Mouse (Mus musculus) left cerebral cortex, postnatal 14 days (tissue): Measurements from ENCODE around the gene Aldh18a1. TPM values are rescaled to one million over a fixed set of nuclear protein-coding genes. Genes with fewer than 3 reads are reported as not detected.
A peak's percentile ranks its signal among the peaks of the same experiment; 100 is the strongest.
"Not testable (repeated sequence)": the region's sequence is repeated elsewhere in the genome, so short reads cannot be mapped to it uniquely, and the experiment has no call there.

Source experiments
- DNase-seq, 2 experiments: peaks; one replicate each; pipeline ENCODE4 v3.0.0; 2021 to 2022; ENCODE audit warnings: low spot score in 2 of 2, mixed read lengths in 1 of 2
- intact Hi-C: fragments of 180-260 bp; cut with DNase I; formaldehyde crosslinking; loops from one replicate; pipeline ENCODE4 v1.15.1; 2025
- long read RNA-seq, 2 experiments: library from polyadenylated mRNA; stranded (forward); transcript quantifications; one replicate each; pipeline ENCODE4 v2.0.0; 2021
- total RNA-seq, 2 experiments: library from RNA; stranded (reverse); gene quantifications; 2 replicates each; pipeline ENCODE4 v1.2.3; 2021

Aldh18a1 gene
- 10 to 100 TPM; 30.0 to 33.7 TPM for total RNA-seq
- long read RNA-seq, experiment 1, transcript Aldh18a1-201 (19 exons, 3,527 nt): major isoform, 21 of 36 reads
- long read RNA-seq, experiment 1, partial matches to known transcripts: 1 of 36 reads
- long read RNA-seq, experiment 1, other reads (novel, unspliced or antisense): 9 of 36 reads
- long read RNA-seq, experiment 2, transcript Aldh18a1-201 (19 exons, 3,527 nt): major isoform, 20 of 29 reads
- long read RNA-seq, experiment 2, partial matches to known transcripts: 1 of 29 reads
- long read RNA-seq, experiment 2, other reads (novel, unspliced or antisense): 7 of 29 reads

DNA sequence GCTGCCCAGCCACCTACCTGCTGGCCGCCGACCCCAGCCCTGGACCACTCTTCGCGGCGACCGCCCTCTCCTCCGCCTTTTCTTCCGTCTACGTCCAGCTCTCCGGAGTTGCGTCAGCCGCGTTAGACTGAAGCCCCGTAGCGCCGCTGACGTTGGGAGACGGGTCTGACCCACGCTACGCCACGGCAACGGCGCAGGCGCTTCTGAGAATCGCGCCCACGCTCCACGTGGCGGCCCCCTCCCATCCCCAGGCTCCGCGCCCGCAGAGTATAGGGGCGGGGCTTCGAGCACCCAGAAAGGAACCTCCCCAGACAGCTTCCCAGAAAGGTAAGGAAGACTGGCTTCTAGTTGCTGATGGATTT lies at the start of gene Aldh18a1:
Gene Aldh18a1, minus strand, starts transcription at position 171 of the 362 bp plus-strand sequence.
- intact Hi-C loops: loop anchor here (10.0 kb wide), 2 partner anchors 247 to 427 kb away; partner anchors contain the start of gene Ccnj
- peak; percentile 94 to 97 for DNase-seq

- DNase-seq: peak in 1 of 2 experiments; percentile 16
- intact Hi-C loops: no loop called here
Measured at GRCm38 (mm10) chr19:40637601-40638000, 49.3 kb upstream of the Aldh18a1 start.

- DNase-seq: no peak
- intact Hi-C loops: no loop called here
Measured at GRCm38 (mm10) chr19:40637091-40637490, 48.8 kb upstream of the Aldh18a1 start.

DNA sequence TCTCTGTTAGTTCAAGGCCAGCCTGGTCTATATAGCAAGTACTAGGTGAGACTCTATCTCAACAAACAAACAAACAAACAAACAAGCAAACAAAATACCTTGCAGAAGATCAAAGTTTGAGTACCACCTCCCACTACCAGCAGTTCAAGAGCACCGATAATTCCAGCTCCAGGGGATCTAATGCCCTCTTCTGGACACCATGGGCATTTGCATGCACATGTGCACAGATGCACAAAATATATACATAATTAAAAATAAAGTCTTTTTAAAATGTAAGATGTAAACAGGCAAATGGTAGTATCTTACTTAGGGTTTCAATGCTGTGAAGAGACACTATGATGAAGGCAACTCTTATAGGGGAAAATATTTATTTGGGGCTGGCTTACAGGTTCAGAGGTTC lies 44.9 kb upstream of the Aldh18a1 start:
- intact Hi-C loops: no loop called here
- no peak for DNase-seq

DNA sequence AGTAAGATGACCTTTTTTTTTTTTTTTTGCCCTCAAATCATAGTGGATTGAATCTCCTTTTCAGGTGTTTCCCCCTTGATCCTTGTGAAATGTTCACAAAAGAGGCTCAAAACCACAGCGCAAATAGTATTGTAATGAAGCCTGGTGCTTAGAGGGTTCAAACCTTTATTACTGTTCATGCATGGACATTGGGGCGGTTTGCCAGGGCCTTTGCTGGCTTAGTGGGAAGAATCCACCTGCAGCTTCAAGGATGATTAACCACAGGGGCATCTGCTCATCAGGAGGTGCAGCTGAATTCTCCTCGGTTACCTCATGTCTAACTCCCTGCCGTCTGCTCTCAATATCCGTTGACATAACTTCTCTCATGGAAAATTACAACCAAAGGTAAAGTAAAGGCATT lies 44.4 kb upstream of the Aldh18a1 start:
- intact Hi-C loops: no loop called here
- DNase-seq: no peak

- no peak for DNase-seq
- intact Hi-C loops: no loop called here
Measured at GRCm38 (mm10) chr19:40632193-40632592, 43.9 kb upstream of the Aldh18a1 start.

DNA sequence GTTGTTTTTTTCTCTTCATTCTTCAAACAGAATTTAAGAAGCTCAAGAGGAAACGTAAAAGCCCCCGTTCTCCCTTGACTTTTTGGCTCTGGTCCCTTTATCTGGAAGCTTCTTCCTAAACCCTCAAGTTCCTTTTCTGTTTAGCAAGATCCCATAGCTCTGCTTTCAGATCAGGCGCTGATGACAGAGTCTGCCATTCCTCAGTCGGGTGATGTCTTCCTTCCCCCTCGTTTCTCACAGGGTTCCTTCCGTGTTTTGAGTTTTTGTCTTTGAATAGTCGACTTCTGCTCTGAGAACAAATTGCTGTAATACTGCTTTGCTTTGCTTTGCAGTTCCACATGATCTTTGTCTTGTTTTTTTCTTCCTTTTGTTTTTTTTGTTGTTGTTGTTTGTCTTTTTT lies 42.3 kb upstream of the Aldh18a1 start:
- DNase-seq: peak in 1 of 2 experiments; percentile 38
- intact Hi-C loops: no loop called here

DNA sequence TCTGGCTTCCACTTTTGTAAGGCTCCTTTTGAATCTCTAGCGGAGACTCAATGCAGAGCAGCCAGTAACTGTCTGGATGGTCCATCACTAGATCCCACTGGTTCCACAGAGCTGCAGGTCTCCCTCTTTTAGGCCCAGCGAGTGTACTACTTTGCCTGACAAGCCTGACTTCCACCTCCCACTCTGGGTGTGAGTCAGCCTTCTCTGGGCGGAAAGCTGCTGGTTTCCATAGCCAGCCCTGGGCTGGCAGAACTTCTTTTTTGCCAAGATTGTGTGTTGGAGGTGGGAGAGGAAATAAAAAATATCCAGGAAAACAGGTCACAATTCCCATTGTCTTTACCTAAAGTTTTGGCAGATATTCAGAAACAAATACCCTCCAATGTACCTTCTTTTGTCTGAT lies 41.8 kb upstream of the Aldh18a1 start:
- DNase-seq: peak; percentile 37 to 39
- intact Hi-C loops: no loop called here

GRCm38 (mm10) chr19:40628950-40629349 lies 40.7 kb upstream of the Aldh18a1 start:
- intact Hi-C loops: no loop called here
- no peak for DNase-seq

DNA sequence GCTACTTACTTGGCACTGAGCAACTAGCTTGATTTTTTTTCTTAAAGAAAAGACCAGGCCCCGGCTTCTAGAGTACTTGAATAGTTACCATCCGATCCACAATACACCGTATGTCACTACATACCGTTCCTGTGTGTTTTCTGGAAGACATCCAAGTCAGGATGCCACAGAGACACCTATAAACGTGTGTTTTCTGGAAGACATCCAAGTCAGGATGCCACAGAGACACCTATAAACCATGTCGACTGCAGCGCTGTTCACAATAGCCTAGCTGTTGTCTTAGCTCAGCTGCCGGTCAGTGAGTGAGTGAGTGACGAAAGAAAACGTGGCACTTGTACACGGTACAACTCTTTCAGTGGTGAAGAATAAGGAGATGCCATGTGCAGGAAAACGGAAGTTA lies 37.7 kb upstream of the Aldh18a1 start:
- intact Hi-C loops: no loop called here

GRCm38 (mm10) chr19:40621616-40622015 lies 33.4 kb upstream of the Aldh18a1 start:
- intact Hi-C loops, DNase-seq: not testable (repeated sequence)

More for the DNA sequence above, 37.7 kb upstream of the Aldh18a1 start:
- DNase-seq: no peak

GRCm38 (mm10) chr19:40616021-40616420 lies 27.8 kb upstream of the Aldh18a1 start:
- intact Hi-C loops: no loop called here

DNA sequence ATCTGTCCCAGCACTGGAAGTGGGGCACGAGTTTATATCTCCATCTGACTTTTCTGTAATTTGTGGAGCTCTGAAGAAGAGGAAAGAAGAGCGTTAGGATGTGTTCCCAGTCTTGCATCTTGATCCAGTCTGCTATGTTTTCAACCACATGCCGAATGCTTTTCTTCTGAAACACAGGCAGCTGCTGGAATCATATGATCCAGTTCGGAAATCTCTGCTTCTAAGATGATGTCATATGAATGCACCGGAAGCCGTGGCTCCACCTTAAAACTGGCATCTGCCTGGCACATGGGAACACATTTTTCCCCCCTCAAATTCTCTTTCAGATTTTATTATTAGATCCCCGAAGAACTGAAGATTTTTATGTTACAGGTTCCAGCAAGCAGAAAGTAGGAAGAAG lies 26.5 kb upstream of the Aldh18a1 start:
- DNase-seq: no peak
- intact Hi-C loops: no loop called here

More at GRCm38 (mm10) chr19:40616021-40616420, 27.8 kb upstream of the Aldh18a1 start:
- DNase-seq: no peak

- DNase-seq: peak; percentile 96 to 97
- intact Hi-C loops: loop anchor here (1.0 kb wide), 1 partner anchor 109 kb away; no protein-coding TSS in a partner anchor
Measured at GRCm38 (mm10) chr19:40611830-40612506, 23.7 kb upstream of the Aldh18a1 start, which contains the start of the genes Tctn3 and Entpd1. TSS of gene Tctn3 (minus strand) at chr19:40612233. TSS of gene Entpd1 (plus strand) at chr19:40612366.

DNA sequence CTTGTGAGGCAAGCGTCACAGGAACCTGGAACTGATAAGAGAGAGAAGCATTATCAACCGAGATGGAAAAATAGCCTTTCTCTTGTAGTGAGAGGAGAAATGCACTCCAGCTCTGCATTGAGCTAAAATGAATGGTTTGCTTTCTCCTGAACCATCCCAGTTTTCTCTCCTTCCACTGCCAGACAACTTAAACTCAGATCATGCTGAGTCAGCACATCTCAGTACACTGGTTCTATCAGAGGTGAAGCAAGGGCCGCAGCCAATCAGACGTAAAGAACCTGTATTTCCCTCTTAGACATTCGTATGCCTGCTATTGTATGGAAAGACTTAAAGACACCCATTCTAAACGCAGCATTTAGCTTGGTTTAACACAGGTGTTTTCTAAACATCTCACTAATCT lies 19.4 kb upstream of the Aldh18a1 start:
- DNase-seq: no peak
- intact Hi-C loops: no loop called here

- DNase-seq: no peak
- intact Hi-C loops: no loop called here
Measured at GRCm38 (mm10) chr19:40605189-40605588, 16.9 kb upstream of the Aldh18a1 start.

DNA sequence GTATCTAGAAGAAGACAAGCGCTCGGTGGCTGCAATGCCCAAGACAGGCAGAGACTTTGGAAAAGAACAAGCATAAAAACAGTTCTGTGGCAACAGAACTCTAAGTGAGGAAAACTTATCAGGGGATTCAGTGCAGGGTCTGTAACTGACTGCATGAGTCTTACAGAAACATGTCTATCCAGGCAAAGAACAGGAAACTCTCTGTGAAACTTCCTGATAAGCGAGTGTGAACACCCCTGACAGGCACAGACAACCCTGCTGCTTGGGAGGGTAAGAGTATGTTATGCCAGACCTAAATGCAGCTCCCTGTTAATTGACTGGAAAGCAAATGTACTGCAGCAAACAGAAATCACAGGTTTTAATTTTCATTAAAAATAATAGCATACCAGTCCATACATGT lies 13.6 kb upstream of the Aldh18a1 start:
- no peak for DNase-seq
- intact Hi-C loops: no loop called here

DNA sequence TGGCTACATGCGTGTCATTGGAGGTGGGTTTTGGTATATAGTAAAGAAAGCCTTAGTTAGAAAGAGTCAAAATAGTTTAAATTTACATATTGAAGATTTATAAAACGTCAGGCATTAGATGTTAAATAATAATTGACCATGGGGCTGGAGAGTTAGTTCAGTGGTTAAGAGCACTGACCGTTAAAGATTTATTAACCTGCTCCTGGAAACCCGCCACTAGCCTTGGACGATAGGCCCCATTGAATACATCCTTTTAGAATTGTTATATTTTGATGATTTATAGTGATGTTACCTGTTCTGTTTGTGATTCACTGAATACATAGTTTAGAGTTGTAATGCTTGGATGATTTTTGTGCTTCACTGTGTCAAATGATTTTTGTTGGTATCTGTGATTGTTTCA lies 12.6 kb upstream of the Aldh18a1 start:
- intact Hi-C loops, DNase-seq: not testable (repeated sequence)

DNA sequence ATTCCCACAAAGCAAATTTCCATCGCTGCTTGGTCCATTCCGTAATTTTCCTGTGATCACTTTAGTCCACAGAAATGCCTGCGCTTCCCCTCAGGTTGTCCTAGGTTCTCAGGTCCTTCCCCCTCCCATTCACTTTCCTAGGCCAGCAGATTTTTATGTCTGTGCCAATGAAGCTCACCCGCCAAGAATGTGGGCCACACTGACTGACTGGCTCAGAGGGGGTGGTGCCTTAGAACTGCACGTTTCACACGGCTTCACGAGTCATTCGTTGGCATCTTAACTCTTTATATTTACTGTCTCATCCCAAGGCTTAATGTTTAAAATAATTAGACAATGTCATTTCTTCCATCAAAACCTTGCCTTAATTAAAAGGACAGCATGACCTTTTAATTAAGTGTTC lies 7.6 kb upstream of the Aldh18a1 start:
- intact Hi-C loops: no loop called here
- no peak for DNase-seq

- intact Hi-C loops: no loop called here
- DNase-seq: no peak
Measured at GRCm38 (mm10) chr19:40595231-40595630, 7.0 kb upstream of the Aldh18a1 start.

- intact Hi-C loops: loop anchor here (10.0 kb wide), 2 partner anchors 245 to 425 kb away; partner anchors contain the start of gene Ccnj
- no peak for DNase-seq
Measured at GRCm38 (mm10) chr19:40589530-40589880, 1.2 kb upstream of the Aldh18a1 start.
